Mouse (Mus musculus) lung, embryonic 16.5 days (tissue): ENCODE measurements around the gene Cacng6. TPM values are rescaled to one million over a fixed set of nuclear protein-coding genes. Genes with fewer than 3 reads are reported as not detected.
A peak's percentile ranks its signal among the peaks of the same experiment; 100 is the strongest.

Experiments
- ATAC-seq: fragments of 200-750 bp; cut with Nextera tagmentation; 2 replicates; pipeline ENCODE4 v1.8.0; 2017; ENCODE audit warnings: low read depth, mild to moderate bottlenecking, moderate library complexity
- H3K27ac ChIP-seq: fragments of 300-500 bp; sonication (generic); 2 replicates; pipeline ENCODE4 v1.5.1; 2014; ENCODE audit warnings: mild to moderate bottlenecking, control low read depth, low read length
- H3K27me3 ChIP-seq: fragments of 300-500 bp; sonication (generic); 2 replicates; pipeline ENCODE4 v1.6.1; 2014; ENCODE audit warnings: low read depth, low read length, mixed read lengths; ENCODE audit not compliant: control insufficient read depth, insufficient read depth
- H3K36me3 ChIP-seq: fragments of 300-500 bp; sonication (generic); 2 replicates; pipeline ENCODE4 v1.6.1; 2014; ENCODE audit warnings: low read length; ENCODE audit not compliant: control insufficient read depth, insufficient read depth
- H3K4me1 ChIP-seq: fragments of 300-500 bp; sonication (generic); replicated peaks from 2 replicates; pipeline ENCODE4 v1.6.1; 2014; ENCODE audit warnings: low read length, mixed read lengths; ENCODE audit not compliant: control insufficient read depth, insufficient read depth
- H3K4me2 ChIP-seq: fragments of 300-500 bp; sonication (generic); 2 replicates; pipeline ENCODE4 v1.6.1; 2014; ENCODE audit warnings: low read depth, low read length, control low read depth
- H3K4me3 ChIP-seq: fragments of 300-500 bp; sonication (generic); 2 replicates; pipeline ENCODE4 v1.5.1; 2014; ENCODE audit warnings: mild to moderate bottlenecking, low read length, control low read depth
- H3K9ac ChIP-seq: fragments of 300-500 bp; sonication (generic); 2 replicates; pipeline ENCODE4 v1.6.1; 2014; ENCODE audit warnings: low read length, control low read depth
- H3K9me3 ChIP-seq: fragments of 300-500 bp; sonication (generic); 2 replicates; pipeline ENCODE4 v1.6.1; 2016; ENCODE audit warnings: low read length; ENCODE audit not compliant: control insufficient read depth
- WGBS: fragments of 180-500 bp; shearing (Covaris S2); extraction: QIAGEN DNeasy Blood & Tissue Kit; methylation state at CpG from one replicate; pipeline ENCODE4 v1.1.7; 2014; 5-methylcytosine and 5-hydroxymethylcytosine counted together
- microRNA-seq: library from miRNA; unstranded; fragments of <30 nt; microRNA quantifications from one replicate; pipeline ENCODE4, GENCODE M21; 2016
- polyA plus RNA-seq: library from polyadenylated mRNA; unstranded; fragments of >200 nt; fragmentation: Nextera tagmentation; extraction: Ambion mirVana; gene quantifications from 2 replicates; pipeline ENCODE4 v1.2.1, GENCODE M21; 2015

Cacng6 gene
- polyA plus RNA-seq, 1 experiment from 2014 or later: 0.19 TPM

DNA sequence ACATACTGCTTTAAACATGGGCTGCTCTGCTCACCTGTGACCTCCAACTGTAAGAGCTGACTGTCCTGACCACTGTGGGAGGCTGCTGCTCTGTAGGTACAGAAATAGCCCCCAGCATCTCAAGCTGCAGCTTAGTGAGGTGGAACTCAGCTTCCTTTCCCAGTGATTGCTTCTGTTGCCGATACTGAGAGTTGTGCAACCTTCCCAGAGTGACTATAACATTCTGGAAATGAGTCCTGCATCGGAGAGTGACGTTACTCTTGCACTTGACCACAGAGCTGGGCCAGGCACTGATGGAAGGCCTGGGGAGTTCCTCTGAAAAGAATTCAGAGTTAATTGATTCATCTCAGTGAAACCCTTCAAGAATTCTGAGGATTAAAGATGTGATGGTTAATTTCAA, 48.8 kb downstream of the Cacng6 start:
- Histone ChIP-seq H3K9ac (no peak overlapping the region), H3K4me2 (no peak overlapping the region), H3K4me3 (no peak overlapping the region), H3K36me3 (no peaks in the 10 kb centered on the region), H3K4me1 (0 out of 2 replicates have a peak, but pooled peaks cover 2% of the 10 kb centered on the region), H3K27ac (no peak overlapping the region), H3K9me3 (no peaks in the 10 kb centered on the region), H3K27me3 (no peaks in the 10 kb centered on the region)
- 75% methylated on average over 3 of the region's 3 CpGs for WGBS
- no peak for ATAC-seq

DNA sequence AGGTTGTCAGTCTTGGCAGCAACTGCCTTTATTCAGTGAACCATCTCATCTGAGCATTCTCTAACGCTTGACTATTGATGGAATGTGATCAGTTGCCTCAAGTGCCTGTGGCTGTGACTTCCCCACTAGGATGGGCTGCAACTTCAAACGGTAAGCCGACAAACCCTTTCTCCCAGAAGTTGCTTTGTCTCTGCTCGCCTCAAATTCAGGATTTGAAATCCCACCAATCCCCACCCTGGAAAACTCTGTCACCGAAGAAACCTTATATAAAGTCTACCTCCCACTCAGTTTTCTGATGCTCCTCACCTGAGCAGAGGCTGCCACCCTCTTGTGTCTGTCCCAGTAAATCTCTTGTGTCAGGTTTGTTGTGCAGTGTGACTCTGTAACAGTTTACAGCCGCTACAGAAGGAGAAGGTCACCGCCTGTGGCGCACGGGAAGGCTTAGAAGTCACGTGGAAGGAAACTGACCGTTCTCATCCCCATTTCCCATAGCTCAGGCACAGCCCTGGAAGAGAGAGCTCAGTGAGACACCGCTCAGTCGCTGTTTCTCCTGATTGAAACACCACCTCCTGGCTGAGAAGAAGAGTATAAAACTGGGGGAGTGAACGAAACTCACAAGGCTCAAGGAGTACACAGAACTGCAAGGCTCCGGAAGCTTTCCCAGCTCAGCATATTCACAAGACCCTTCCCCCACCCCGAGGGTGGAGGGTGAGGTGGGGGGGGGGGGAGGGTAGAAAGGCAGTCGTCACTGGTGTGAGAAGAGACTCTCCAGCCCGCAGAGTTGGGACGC, 50.5 kb downstream of the Cacng6 start:
- Histone ChIP-seq H3K4me3 (no peak overlapping the region), H3K27ac (no peak overlapping the region), H3K9ac (no peak overlapping the region), H3K9me3 (no peaks in the 10 kb centered on the region), H3K4me2 (peak overlapping the region; percentile 43), H3K27me3 (no peaks in the 10 kb centered on the region), H3K4me1 (0 out of 2 replicates have a peak, but pooled peaks cover 2% of the 10 kb centered on the region), H3K36me3 (no peaks in the 10 kb centered on the region)
- WGBS: 7% methylated on average over 19 of the region's 19 CpGs
- no peak for ATAC-seq

DNA sequence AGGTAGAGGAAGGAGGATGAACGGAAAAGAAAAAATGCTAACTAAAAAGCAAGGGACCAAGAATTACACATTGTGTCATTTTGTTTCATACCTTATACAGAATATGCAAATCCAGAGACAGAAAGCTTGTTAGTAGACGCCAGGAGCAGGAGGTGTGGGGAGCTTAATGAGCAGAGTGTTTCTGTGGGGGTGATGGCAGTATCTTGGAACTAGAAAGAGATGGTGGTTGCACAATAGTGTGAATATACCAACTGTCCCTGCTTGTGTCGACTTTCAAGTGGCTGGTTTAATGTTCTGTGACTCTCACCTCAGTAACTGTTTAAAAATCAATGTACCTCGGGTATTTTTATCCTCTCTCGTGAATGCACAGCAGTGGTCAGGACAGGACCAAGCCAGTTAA, 52.7 kb downstream of the Cacng6 start:
- Histone ChIP-seq H3K9ac (no peak overlapping the region), H3K4me3 (no peak overlapping the region), H3K36me3 (no peaks in the 10 kb centered on the region), H3K4me1 (0 out of 2 replicates have a peak, but pooled peaks cover 2% of the 10 kb centered on the region), H3K9me3 (no peaks in the 10 kb centered on the region), H3K27me3 (no peaks in the 10 kb centered on the region), H3K27ac (no peak overlapping the region), H3K4me2 (no peak overlapping the region)
- WGBS: 61% methylated on average over 5 of the region's 5 CpGs
- no peak for ATAC-seq

DNA sequence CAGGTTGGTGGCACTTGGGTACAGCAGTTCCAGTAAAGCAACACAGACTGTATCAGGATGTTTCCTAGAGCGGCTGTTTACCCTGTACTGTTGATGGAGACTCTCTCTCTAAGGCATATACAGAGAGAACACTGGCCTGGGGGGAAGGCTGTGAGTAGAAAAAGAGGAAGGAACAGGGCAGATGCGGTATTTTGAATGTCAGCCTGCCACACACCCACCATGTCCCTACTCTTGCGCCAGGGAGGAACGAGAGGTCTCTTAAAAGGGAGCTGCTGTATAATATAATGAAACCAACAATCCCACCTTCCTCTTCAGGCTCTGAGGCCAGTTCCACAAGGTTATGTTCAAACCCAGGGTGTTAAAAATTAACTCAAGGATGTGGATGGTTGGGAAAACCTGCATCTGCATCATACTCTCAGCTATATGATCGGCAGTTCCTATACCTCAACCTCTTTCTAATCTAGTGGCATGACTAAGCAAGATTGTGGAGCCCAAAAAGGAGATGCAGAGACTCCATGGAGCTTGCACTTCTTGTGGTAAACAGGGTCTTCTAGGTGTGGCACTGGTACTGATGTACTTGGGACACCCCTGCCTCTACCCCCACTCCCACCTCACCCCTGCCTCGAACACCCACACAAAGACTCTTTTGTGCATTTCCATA, 58.1 kb downstream of the Cacng6 start:
- Histone ChIP-seq H3K36me3 (no peaks in the 10 kb centered on the region), H3K4me1 (no peaks in the 10 kb centered on the region), H3K4me2 (no peak overlapping the region), H3K27ac (no peak overlapping the region), H3K9ac (no peak overlapping the region), H3K4me3 (no peak overlapping the region), H3K9me3 (no peaks in the 10 kb centered on the region), H3K27me3 (no peaks in the 10 kb centered on the region)
- WGBS: 82% methylated on average over 6 of the region's 6 CpGs
- ATAC-seq: no peak

Small RNA genes lying within 50 kb of the gene (microRNA-seq; reads per million reads assigned to microRNA genes)
- 4.1 reads per million, percentile 16 among the genes with 10 or more reads in this experiment for gene Gm23450

Other genes with a start within 250 kb of the Cacng6 start
- 0.03 TPM in 2 replicates for gene Nlrp12, start 174.5 kb upstream of the Cacng6 start, polyA plus RNA-seq
- gene Myadm, start 135.1 kb upstream of the Cacng6 start, polyA plus RNA-seq: 142 and 151 TPM in 2 replicates
- 0.24 and 0.58 TPM in 2 replicates for gene Prkcg, start 135.0 kb upstream of the Cacng6 start, polyA plus RNA-seq
- gene Cacng7, start 91.2 kb upstream of the Cacng6 start, polyA plus RNA-seq: 0.24 and 0.55 TPM in 2 replicates
- 0.73 and 0.79 TPM in 2 replicates for gene Cacng8, start 33.5 kb upstream of the Cacng6 start, polyA plus RNA-seq
- 0.33 TPM in 1 of 2 replicates, not detected in the other for gene Tarm1, start 78.4 kb downstream of the Cacng6 start, polyA plus RNA-seq
- gene Oscar, start 192.0 kb downstream of the Cacng6 start, polyA plus RNA-seq: 0.40 TPM in 1 of 2 replicates, not detected in the other
- 502 and 505 TPM in 2 replicates for gene Ndufa3, start 193.2 kb downstream of the Cacng6 start, polyA plus RNA-seq
- 19.1 and 19.9 TPM in 2 replicates for gene Tfpt, start 205.7 kb downstream of the Cacng6 start, polyA plus RNA-seq
- gene Prpf31, start 205.8 kb downstream of the Cacng6 start, polyA plus RNA-seq: 89.6 and 91.0 TPM in 2 replicates
- 52.6 and 66.3 TPM in 2 replicates for gene Cnot3, start 221.1 kb downstream of the Cacng6 start, polyA plus RNA-seq
- gene Leng1, start 241.6 kb downstream of the Cacng6 start, polyA plus RNA-seq: 12.2 and 13.5 TPM in 2 replicates